Mouse (Mus musculus) forebrain, embryonic 13.5 days (tissue): ENCODE measurements around the gene Arhgef25. TPM values are rescaled to one million over a fixed set of nuclear protein-coding genes. Genes with fewer than 3 reads are reported as not detected.

Experiments used
- ATAC-seq: fragments of 200-750 bp; cut with Nextera tagmentation; 2 replicates; pipeline ENCODE4 v1.8.0; 2017
- H3K27ac ChIP-seq: fragments of 300-500 bp; sonication (generic); 2 replicates; pipeline ENCODE4 v1.5.1; 2015; ENCODE audit warnings: inconsistent platforms, mild to moderate bottlenecking, moderate library complexity
- H3K27me3 ChIP-seq: fragments of 300-500 bp; sonication (generic); 2 replicates; pipeline ENCODE4 v1.6.1; 2015; ENCODE audit warnings: mild to moderate bottlenecking, inconsistent platforms
- H3K36me3 ChIP-seq: fragments of 300-500 bp; sonication (generic); 2 replicates; pipeline ENCODE4 v1.6.1; 2015; ENCODE audit warnings: mild to moderate bottlenecking, inconsistent platforms; ENCODE audit not compliant: poor library complexity, severe bottlenecking
- H3K4me1 ChIP-seq: fragments of 300-500 bp; sonication (generic); 2 replicates; pipeline ENCODE4 v1.6.1; 2015; ENCODE audit warnings: inconsistent platforms
- H3K4me2 ChIP-seq: fragments of 300-500 bp; sonication (generic); 2 replicates; pipeline ENCODE4 v1.6.1; 2015; ENCODE audit warnings: inconsistent platforms, mild to moderate bottlenecking, moderate library complexity
- H3K4me3 ChIP-seq: fragments of 300-500 bp; sonication (generic); 2 replicates; pipeline ENCODE4 v1.5.1; 2015; ENCODE audit warnings: mild to moderate bottlenecking, inconsistent platforms
- H3K9ac ChIP-seq: fragments of 300-500 bp; sonication (generic); 2 replicates; pipeline ENCODE4 v1.6.1; 2015; ENCODE audit warnings: mild to moderate bottlenecking, inconsistent platforms
- H3K9me3 ChIP-seq: fragments of 300-500 bp; sonication (generic); replicated peaks from 2 replicates; pipeline ENCODE4 v1.6.1; 2016; ENCODE audit warnings: inconsistent platforms
- WGBS: fragments of 180-500 bp; shearing (Covaris S2); methylation state at CpG from one replicate; pipeline ENCODE4 v1.1.7; 2015; 5-methylcytosine and 5-hydroxymethylcytosine counted together
- polyA plus RNA-seq: library from polyadenylated mRNA; unstranded; fragments of >200 nt; fragmentation: Nextera tagmentation; extraction: Ambion mirVana; gene quantifications from 2 replicates; pipeline ENCODE4 v1.2.1, GENCODE M21; 2015

Arhgef25 gene
- polyA plus RNA-seq, 1 experiment from 2014 or later = 25.8 TPM

- ATAC-seq = no peak
- Histone ChIP-seq H3K4me2 (no peak overlapping the region), H3K9me3 (no peaks in the 10 kb centered on the region), H3K4me3 (no peak overlapping the region), H3K27me3 (no peaks in the 10 kb centered on the region), H3K36me3 (peaks cover 35% of the 10 kb centered on the region), H3K9ac (no peak overlapping the region), H3K27ac (no peak overlapping the region), H3K4me1 (peaks cover 48% of the 10 kb centered on the region)
- 76% methylated on average over 19 of the region's 19 CpGs for WGBS
Measured at GRCm38 (mm10) chr10:127191191-127192056, 1.5 kb upstream of the Arhgef25 start.

- Histone ChIP-seq H3K27ac (peak overlapping the region; percentile 90; the same call in 1 of the 2 replicates), H3K9ac (no peak overlapping the region), H3K36me3 (peaks cover 35% of the 10 kb centered on the region), H3K4me2 (peak overlapping the region; percentile 96), H3K4me1 (peaks cover 44% of the 10 kb centered on the region), H3K27me3 (no peaks in the 10 kb centered on the region), H3K4me3 (no peak overlapping the region), H3K9me3 (no peaks in the 10 kb centered on the region)
- ATAC-seq = no peak
- WGBS = 36% methylated on average over 14 of the region's 14 CpGs
Measured at GRCm38 (mm10) chr10:127190398-127191190, 711 bp upstream of the Arhgef25 start.

- peak; percentile 23 for ATAC-seq
- H3K4me3 ChIP-seq = peak overlapping the region; percentile 71
- peaks cover 35% of the 10 kb centered on the region for H3K36me3 ChIP-seq
- peak overlapping the region; percentile 96 for H3K4me2 ChIP-seq
- H3K9me3 ChIP-seq = no peaks in the 10 kb centered on the region
- under 1% methylated on average over 26 of the region's 26 CpGs for WGBS
- peak overlapping the region; percentile 90 for H3K27ac ChIP-seq
- peaks cover 41% of the 10 kb centered on the region for H3K4me1 ChIP-seq
- H3K9ac ChIP-seq = peak overlapping the region; percentile 84
- H3K27me3 ChIP-seq = no peaks in the 10 kb centered on the region
Measured at GRCm38 (mm10) chr10:127189116-127189650, 700 bp downstream of the Arhgef25 start.

- Histone ChIP-seq H3K9me3 (no peaks in the 10 kb centered on the region), H3K4me3 (peak overlapping the region; percentile 71), H3K27me3 (no peaks in the 10 kb centered on the region), H3K36me3 (peaks cover 35% of the 10 kb centered on the region), H3K9ac (peak overlapping the region; percentile 84), H3K27ac (peak overlapping the region; percentile 90), H3K4me1 (peaks cover 47% of the 10 kb centered on the region), H3K4me2 (peak overlapping the region; percentile 96)
- under 1% methylated on average over 26 of the region's 46 CpGs for WGBS
- peak; percentile 79 for ATAC-seq
Measured at GRCm38 (mm10) chr10:127188465-127189115, 1.3 kb downstream of the Arhgef25 start.

GRCm38 (mm10) chr10:127188079-127188453 is 1.8 kb downstream of the Arhgef25 start:
- H3K4me3 ChIP-seq = peak overlapping the region; percentile 71
- WGBS = under 1% methylated on average over 15 of the region's 21 CpGs
- peaks cover 48% of the 10 kb centered on the region for H3K4me1 ChIP-seq
- peak overlapping the region; percentile 84 for H3K9ac ChIP-seq
- H3K27ac ChIP-seq = peak overlapping the region; percentile 90
- H3K27me3 ChIP-seq = no peaks in the 10 kb centered on the region
- no peaks in the 10 kb centered on the region for H3K9me3 ChIP-seq
- H3K4me2 ChIP-seq = peak overlapping the region; percentile 96
- H3K36me3 ChIP-seq = peaks cover 33% of the 10 kb centered on the region
- no peak for ATAC-seq

GRCm38 (mm10) chr10:127187371-127188078 is 2.4 kb downstream of the Arhgef25 start:
- Histone ChIP-seq H3K4me2 (peak overlapping the region; percentile 96), H3K36me3 (peaks cover 27% of the 10 kb centered on the region), H3K27me3 (0 out of 2 replicates have a peak, but pooled peaks cover 3% of the 10 kb centered on the region), H3K4me3 (peak overlapping the region; percentile 71), H3K9me3 (no peaks in the 10 kb centered on the region), H3K27ac (peak overlapping the region; percentile 90), H3K4me1 (peaks cover 48% of the 10 kb centered on the region), H3K9ac (peak overlapping the region; percentile 84)
- 29% methylated on average over 10 of the region's 10 CpGs for whole genome bisulfite sequencing
- peak; percentile 36 for ATAC-seq

- ATAC-seq = no peak
- Histone ChIP-seq H3K4me2 (peak overlapping the region; percentile 96; the same call in 1 of the 2 replicates), H3K9ac (no peak overlapping the region), H3K36me3 (peaks cover 19% of the 10 kb centered on the region), H3K27me3 (peaks cover 10% of the 10 kb centered on the region), H3K4me1 (peaks cover 48% of the 10 kb centered on the region), H3K4me3 (no peak overlapping the region), H3K9me3 (no peaks in the 10 kb centered on the region), H3K27ac (no peak overlapping the region)
- 83% methylated on average over 1 of the region's 1 CpGs for WGBS
Measured at GRCm38 (mm10) chr10:127186451-127186850, 3.4 kb downstream of the Arhgef25 start.

GRCm38 (mm10) chr10:127185506-127185905 is 4.4 kb downstream of the Arhgef25 start:
- no peak overlapping the region for H3K27ac ChIP-seq
- H3K4me3 ChIP-seq = no peak overlapping the region
- H3K4me1 ChIP-seq = peaks cover 48% of the 10 kb centered on the region
- no peak overlapping the region for H3K4me2 ChIP-seq
- no peak for ATAC-seq
- no peak overlapping the region for H3K9ac ChIP-seq
- H3K36me3 ChIP-seq = peaks cover 9% of the 10 kb centered on the region; the same call in 1 of the 2 replicates
- H3K9me3 ChIP-seq = no peaks in the 10 kb centered on the region
- 84% methylated on average over 15 of the region's 15 CpGs for WGBS
- peaks cover 19% of the 10 kb centered on the region for H3K27me3 ChIP-seq

- Histone ChIP-seq H3K36me3 (peaks cover 8% of the 10 kb centered on the region; the same call in 1 of the 2 replicates), H3K4me1 (peaks cover 48% of the 10 kb centered on the region), H3K4me3 (no peak overlapping the region), H3K9me3 (no peaks in the 10 kb centered on the region), H3K4me2 (no peak overlapping the region), H3K9ac (no peak overlapping the region), H3K27me3 (peaks cover 23% of the 10 kb centered on the region), H3K27ac (no peak overlapping the region)
- ATAC-seq = no peak
- WGBS = 71% methylated on average over 9 of the region's 9 CpGs
Measured at GRCm38 (mm10) chr10:127185101-127185500, 4.8 kb downstream of the Arhgef25 start.

GRCm38 (mm10) chr10:127183759-127184158 is 6.1 kb downstream of the Arhgef25 start:
- H3K4me2 ChIP-seq = peak overlapping the region; percentile 40
- no peak overlapping the region for H3K27ac ChIP-seq
- peaks cover 37% of the 10 kb centered on the region for H3K27me3 ChIP-seq
- ATAC-seq = no peak
- 14% methylated on average over 20 of the region's 20 CpGs for WGBS
- peaks cover 8% of the 10 kb centered on the region; the same call in 1 of the 2 replicates for H3K36me3 ChIP-seq
- H3K9me3 ChIP-seq = no peaks in the 10 kb centered on the region
- H3K4me1 ChIP-seq = peaks cover 39% of the 10 kb centered on the region
- H3K4me3 ChIP-seq = peak overlapping the region; percentile 13; the same call in 1 of the 2 replicates
- peak overlapping the region; percentile 40 for H3K9ac ChIP-seq

- peaks cover 8% of the 10 kb centered on the region; the same call in 1 of the 2 replicates for H3K36me3 ChIP-seq
- ATAC-seq = no peak
- H3K4me1 ChIP-seq = peaks cover 43% of the 10 kb centered on the region
- peaks cover 47% of the 10 kb centered on the region for H3K27me3 ChIP-seq
- no peak overlapping the region for H3K4me3 ChIP-seq
- WGBS = 85% methylated on average over 4 of the region's 4 CpGs
- H3K27ac ChIP-seq = no peak overlapping the region
- H3K9ac ChIP-seq = no peak overlapping the region
- H3K4me2 ChIP-seq = no peak overlapping the region
- H3K9me3 ChIP-seq = no peaks in the 10 kb centered on the region
Measured at GRCm38 (mm10) chr10:127182624-127183023, 7.3 kb downstream of the Arhgef25 start.
